Mouse (Mus musculus): ENCODE results near the gene Ccdc180.

Ccdc180 gene

GRCm38 (mm10) chr4:45911256-45911655, 21.2 kb downstream of the Ccdc180 start:
- no peak for DNase-seq (ENCODE audit: low spot score)

GRCm38 (mm10) chr4:45911876-45912275, 21.8 kb downstream of the Ccdc180 start:
- DNase-seq (ENCODE audit: low spot score), result no peak

- DNase-seq (ENCODE audit: low spot score), result no peak
These were observed 27.0 kb downstream of the Ccdc180 start for GRCm38 (mm10) chr4:45917091-45917490.

- no peak for DNase-seq (ENCODE audit: low spot score)
These were observed 31.7 kb downstream of the Ccdc180 start for GRCm38 (mm10) chr4:45921663-45922435.

- no peak for DNase-seq (ENCODE audit: low spot score)
These were observed 33.9 kb downstream of the Ccdc180 start for GRCm38 (mm10) chr4:45924011-45924410.

GRCm38 (mm10) chr4:45928561-45928960, 38.5 kb downstream of the Ccdc180 start:
- DNase-seq (ENCODE audit: low spot score), result no peak

GRCm38 (mm10) chr4:45941628-45942044, 51.5 kb downstream of the Ccdc180 start:
- DNase-seq (ENCODE audit: low spot score), result peak; percentile 82

GRCm38 (mm10) chr4:45947729-45948128, 57.6 kb downstream of the Ccdc180 start:
- DNase-seq (ENCODE audit: low spot score), result no peak

GRCm38 (mm10) chr4:45949109-45949848, 59.2 kb downstream of the Ccdc180 start:
- DNase-seq (ENCODE audit: low spot score), result no peak

GRCm38 (mm10) chr4:45951830-45952229, 61.7 kb downstream of the Ccdc180 start:
- no peak for DNase-seq (ENCODE audit: low spot score)

GRCm38 (mm10) chr4:45953025-45953919, 63.2 kb downstream of the Ccdc180 start:
- no peak for DNase-seq (ENCODE audit: low spot score)

- no peak for DNase-seq (ENCODE audit: low spot score)
These were observed 65.1 kb downstream of the Ccdc180 start for GRCm38 (mm10) chr4:45955235-45955634.

- DNase-seq (ENCODE audit: low spot score), result no peak
These were observed 66.0 kb downstream of the Ccdc180 start for GRCm38 (mm10) chr4:45956131-45956530.

- DNase-seq (ENCODE audit: low spot score), result no peak
These were observed 66.6 kb downstream of the Ccdc180 start for GRCm38 (mm10) chr4:45956706-45957105.

GRCm38 (mm10) chr4:45964771-45965439, 74.8 kb downstream of the Ccdc180 start, which contains the start of gene Tdrd7:
TSS of gene Tdrd7 (plus strand) at chr4:45965334.
- no peak for DNase-seq (ENCODE audit: low spot score)

GRCm38 (mm10) chr4:45965737-45966447, 75.8 kb downstream of the Ccdc180 start:
- DNase-seq (ENCODE audit: low spot score), result peak; percentile 43

- DNase-seq (ENCODE audit: low spot score), result peak; percentile 37
These were observed 76.6 kb downstream of the Ccdc180 start for GRCm38 (mm10) chr4:45966716-45967115.

- peak; percentile 71 for DNase-seq (ENCODE audit: low spot score)
These were observed 77.6 kb downstream of the Ccdc180 start for GRCm38 (mm10) chr4:45967479-45968341.

- no peak for DNase-seq (ENCODE audit: low spot score)
These were observed 78.9 kb downstream of the Ccdc180 start for GRCm38 (mm10) chr4:45969051-45969450.

- peak; percentile 48 for DNase-seq (ENCODE audit: low spot score)
These were observed 80.0 kb downstream of the Ccdc180 start for GRCm38 (mm10) chr4:45970048-45970560.

All from embryo, embryonic 10 days (tissue).